Mouse (Mus musculus) neural tube, embryonic 14.5 days (tissue): ENCODE measurements at regions not wholly inside any gene's neighbourhood (a gene's known extent, or its start where the extent isn't known, plus 50 kb on each side); places are given as distances from the start of the nearest gene placed in this dataset.

Source experiments
- ATAC-seq: fragments of 200-750 bp; cut with Nextera tagmentation; 2 replicates; pipeline ENCODE4 v1.8.0; 2017; ENCODE audit warnings: low read depth, mild to moderate bottlenecking, moderate TSS enrichment, moderate library complexity
- H3K27ac ChIP-seq: fragments of 300-500 bp; sonication (generic); 2 replicates; pipeline ENCODE4 v1.5.1; 2014; ENCODE audit warnings: low read depth, mild to moderate bottlenecking, control low read depth, low read length, moderate library complexity, mixed read lengths
- H3K27me3 ChIP-seq: fragments of 300-500 bp; sonication (generic); 2 replicates; pipeline ENCODE4 v1.6.1; 2014; ENCODE audit warnings: low read length; ENCODE audit not compliant: control insufficient read depth, insufficient read depth
- H3K36me3 ChIP-seq: fragments of 300-500 bp; sonication (generic); 2 replicates; pipeline ENCODE4 v1.6.1; 2014; ENCODE audit warnings: low read length, mixed read lengths; ENCODE audit not compliant: control insufficient read depth, insufficient read depth
- H3K4me1 ChIP-seq: fragments of 300-500 bp; sonication (generic); 2 replicates; pipeline ENCODE4 v1.6.1; 2014; ENCODE audit warnings: low read length; ENCODE audit not compliant: control insufficient read depth, insufficient read depth
- H3K4me2 ChIP-seq: fragments of 300-500 bp; sonication (generic); 2 replicates; pipeline ENCODE4 v1.6.1; 2014; ENCODE audit warnings: mild to moderate bottlenecking, low read depth, low read length, control low read depth
- H3K4me3 ChIP-seq: fragments of 300-500 bp; sonication (generic); 2 replicates; pipeline ENCODE4 v1.5.1; 2014; ENCODE audit warnings: low read depth, low read length, control low read depth, mixed read lengths
- H3K9ac ChIP-seq: fragments of 300-500 bp; sonication (generic); replicated peaks from 2 replicates; pipeline ENCODE4 v1.6.1; 2014; ENCODE audit warnings: low read depth, mild to moderate bottlenecking, control low read depth, low read length, mixed read lengths
- H3K9me3 ChIP-seq: fragments of 300-500 bp; sonication (generic); 2 replicates; pipeline ENCODE4 v1.6.1; 2016; ENCODE audit warnings: low read length; ENCODE audit not compliant: control insufficient read depth
- WGBS: fragments of 180-500 bp; shearing (Covaris S2); extraction: QIAGEN DNeasy Blood & Tissue Kit; methylation state at CpG from one replicate; pipeline ENCODE4 v1.1.7; 2014; 5-methylcytosine and 5-hydroxymethylcytosine counted together

DNA sequence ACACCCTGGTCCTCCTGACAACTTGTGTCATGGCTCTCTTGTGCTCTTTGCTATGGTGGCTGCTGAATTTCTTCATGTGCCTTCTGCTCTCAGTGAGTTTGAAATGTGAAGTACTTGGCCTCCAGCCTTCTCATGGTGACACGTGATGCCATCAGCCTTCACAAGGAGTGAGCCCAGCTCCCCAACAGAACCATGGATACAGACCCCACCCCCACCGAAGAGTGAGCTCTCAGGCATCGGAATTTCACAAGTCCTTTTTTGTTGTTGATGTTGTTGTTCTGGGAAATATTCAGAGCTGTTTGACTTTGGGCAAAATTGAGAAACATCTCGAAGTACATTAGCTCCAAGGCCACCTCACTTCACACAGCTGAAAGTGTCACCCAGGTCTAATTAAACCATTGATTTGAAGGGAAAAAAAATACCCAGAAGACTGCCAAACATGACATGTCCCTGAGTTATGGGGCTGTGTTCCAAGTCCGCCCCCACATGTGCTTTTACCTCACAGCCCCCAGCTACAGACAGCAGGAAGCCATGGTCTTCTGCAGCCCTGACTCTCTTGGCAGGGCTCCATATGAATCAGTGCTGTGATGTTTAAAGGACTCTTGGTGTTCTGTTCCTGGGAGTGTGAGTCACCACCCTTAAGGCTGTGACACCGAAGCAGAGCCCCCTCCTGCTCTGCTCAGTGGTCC, 205.2 kb upstream of the A230072I06Rik start:
- ATAC-seq = no peak
- no peak overlapping the region for H3K9ac ChIP-seq
- 77% methylated on average over 6 of the region's 6 CpGs for WGBS
- no peak overlapping the region for H3K4me2 ChIP-seq
- no peaks in the 10 kb centered on the region for H3K9me3 ChIP-seq
- no peaks in the 10 kb centered on the region for H3K4me1 ChIP-seq
- H3K4me3 ChIP-seq = no peak overlapping the region
- no peak overlapping the region for H3K27ac ChIP-seq
- 0 out of 2 replicates have a peak, but pooled peaks cover 7% of the 10 kb centered on the region for H3K27me3 ChIP-seq
- H3K36me3 ChIP-seq = no peaks in the 10 kb centered on the region

DNA sequence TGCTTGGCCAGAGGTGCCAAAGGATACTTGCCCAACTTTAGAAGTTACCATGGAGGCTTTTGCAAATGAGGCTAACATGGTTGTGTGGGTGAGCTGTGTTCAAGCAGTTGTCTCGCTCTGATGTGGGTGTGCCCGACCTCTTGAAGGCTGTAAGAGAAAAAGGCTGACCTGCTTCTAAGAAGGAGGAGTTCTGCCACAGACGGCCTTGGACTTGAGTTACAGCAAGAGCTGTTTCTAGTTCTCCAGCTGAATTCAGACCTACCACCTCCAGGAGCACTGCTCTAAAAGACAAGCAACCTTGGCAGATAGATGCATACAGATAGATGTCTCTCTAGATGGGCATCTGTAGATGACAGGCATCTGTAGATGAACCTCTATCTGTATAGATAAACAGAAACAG, 202.7 kb upstream of the A230072I06Rik start:
- Histone ChIP-seq H3K4me1 (0 out of 2 replicates have a peak, but pooled peaks cover 4% of the 10 kb centered on the region), H3K27me3 (0 out of 2 replicates have a peak, but pooled peaks cover 5% of the 10 kb centered on the region), H3K36me3 (no peaks in the 10 kb centered on the region), H3K4me3 (no peak overlapping the region), H3K9ac (no peak overlapping the region), H3K9me3 (no peaks in the 10 kb centered on the region), H3K27ac (no peak overlapping the region), H3K4me2 (no peak overlapping the region)
- no peak for ATAC-seq
- 84% methylated on average over 3 of the region's 3 CpGs for WGBS

- WGBS = 77% methylated on average over 10 of the region's 10 CpGs
- Histone ChIP-seq H3K4me2 (no peak overlapping the region), H3K4me1 (0 out of 2 replicates have a peak, but pooled peaks cover 4% of the 10 kb centered on the region), H3K36me3 (no peaks in the 10 kb centered on the region), H3K9ac (no peak overlapping the region), H3K4me3 (no peak overlapping the region), H3K27me3 (0 out of 2 replicates have a peak, but pooled peaks cover 5% of the 10 kb centered on the region), H3K27ac (no peak overlapping the region), H3K9me3 (no peaks in the 10 kb centered on the region)
- no peak for ATAC-seq
Measured at GRCm38 (mm10) chr8:12076811-12077375, 201.7 kb upstream of the A230072I06Rik start.

- no peak overlapping the region for H3K4me2 ChIP-seq
- no peak for ATAC-seq
- H3K4me1 ChIP-seq = 0 out of 2 replicates have a peak, but pooled peaks cover 4% of the 10 kb centered on the region
- no peaks in the 10 kb centered on the region for H3K9me3 ChIP-seq
- no peaks in the 10 kb centered on the region for H3K36me3 ChIP-seq
- WGBS = 82% methylated on average over 2 of the region's 2 CpGs
- no peak overlapping the region for H3K4me3 ChIP-seq
- 0 out of 2 replicates have a peak, but pooled peaks cover 2% of the 10 kb centered on the region for H3K27me3 ChIP-seq
- no peak overlapping the region for H3K27ac ChIP-seq
- H3K9ac ChIP-seq = no peak overlapping the region
Measured at GRCm38 (mm10) chr8:12077896-12078295, 200.7 kb upstream of the A230072I06Rik start.

DNA sequence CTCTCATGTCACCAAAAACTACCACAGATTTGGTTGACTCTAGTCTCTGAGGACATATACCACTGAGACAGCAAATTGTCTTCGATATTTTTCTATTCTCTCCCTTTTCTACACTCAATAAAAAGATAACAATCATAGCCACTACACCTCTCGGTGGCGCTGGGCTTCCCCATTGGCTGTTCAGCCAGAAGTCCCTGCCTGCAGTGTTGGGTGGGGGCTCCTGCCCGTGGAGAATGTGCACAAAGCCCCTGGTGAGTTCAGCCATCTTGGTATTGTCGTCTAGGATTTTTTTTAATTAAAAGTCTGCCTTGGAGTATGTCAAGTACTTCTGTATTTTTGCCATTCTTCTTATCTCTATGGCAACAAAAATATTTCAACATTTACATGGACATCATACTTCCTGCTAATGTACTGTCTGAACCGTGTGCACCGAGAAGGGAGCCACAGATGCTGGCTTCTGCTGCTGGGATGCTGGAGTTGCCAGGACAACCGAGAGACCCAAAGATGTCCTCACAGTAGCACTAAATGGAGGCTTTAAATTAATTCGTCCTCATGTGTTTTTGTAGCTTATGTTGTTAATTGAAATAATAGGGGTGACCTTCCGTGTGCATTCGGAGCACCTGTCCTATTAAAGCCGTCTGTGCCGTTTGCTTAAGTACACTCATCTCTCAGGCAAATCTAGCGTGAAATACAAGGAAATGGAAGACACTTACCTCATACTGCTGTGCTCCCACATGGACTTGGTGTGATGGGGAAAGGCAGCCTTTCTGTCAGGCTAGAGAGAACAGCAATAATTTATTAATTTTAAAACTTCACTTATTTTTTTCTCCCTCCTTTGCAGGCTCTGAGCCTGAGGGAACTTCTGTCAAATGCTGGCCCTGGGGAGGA, 199.7 kb upstream of the A230072I06Rik start:
- 0 out of 2 replicates have a peak, but pooled peaks cover 4% of the 10 kb centered on the region for H3K4me1 ChIP-seq
- H3K4me3 ChIP-seq = no peak overlapping the region
- WGBS = 46% methylated on average over 14 of the region's 14 CpGs
- H3K9me3 ChIP-seq = no peaks in the 10 kb centered on the region
- H3K4me2 ChIP-seq = no peak overlapping the region
- H3K9ac ChIP-seq = no peak overlapping the region
- H3K27me3 ChIP-seq = 0 out of 2 replicates have a peak, but pooled peaks cover 2% of the 10 kb centered on the region
- no peak for ATAC-seq
- no peak overlapping the region for H3K27ac ChIP-seq
- no peaks in the 10 kb centered on the region for H3K36me3 ChIP-seq

DNA sequence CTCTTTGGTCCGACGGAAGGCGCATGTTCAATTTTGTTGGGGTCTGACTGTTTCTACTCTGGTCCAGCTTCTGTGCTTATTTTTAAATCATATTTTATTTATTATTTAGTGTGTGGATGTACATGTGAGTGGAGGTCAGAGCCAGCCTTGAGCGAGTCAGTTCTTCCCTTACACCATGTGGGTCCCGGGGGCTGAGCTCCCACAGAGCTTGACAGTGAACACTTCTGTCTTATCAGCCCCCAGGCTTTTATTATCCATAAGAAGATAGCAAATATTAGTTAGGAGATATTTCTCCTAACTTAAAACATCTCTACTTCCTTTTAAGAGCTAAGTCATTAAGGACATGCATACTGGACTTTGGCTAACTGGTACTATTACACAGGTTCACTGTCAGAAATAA, 197.1 kb upstream of the A230072I06Rik start:
- ATAC-seq = no peak

DNA sequence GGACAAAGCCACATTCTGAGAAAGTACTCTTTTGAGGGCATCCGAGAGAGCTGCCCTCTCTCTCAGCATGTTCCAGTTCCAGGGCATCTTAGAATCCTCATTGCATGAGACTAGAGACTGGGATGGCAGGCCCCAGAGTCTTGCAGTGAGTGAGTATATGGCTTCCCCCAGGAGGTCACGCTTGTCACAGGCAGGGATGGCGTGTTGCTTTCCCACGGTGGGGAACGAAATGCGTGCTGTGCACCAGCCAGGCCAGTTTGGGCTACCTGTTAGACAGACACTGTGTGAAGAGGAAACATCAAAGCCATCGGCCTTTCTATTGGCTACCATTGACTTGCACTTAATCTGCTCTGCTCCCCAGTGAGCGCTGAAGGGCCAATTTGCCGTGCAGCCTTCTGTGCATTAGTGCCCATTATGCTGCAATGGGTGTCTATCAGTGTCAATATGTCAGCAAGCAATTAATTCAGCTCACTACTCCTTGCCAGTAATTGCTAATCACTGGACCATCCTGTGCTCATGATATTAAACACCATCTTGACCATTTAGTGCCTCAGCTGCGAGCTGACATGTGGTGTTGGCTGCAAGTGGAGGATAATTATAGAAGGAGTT, 191.3 kb upstream of the A230072I06Rik start:
- Histone ChIP-seq H3K4me2 (no peak overlapping the region), H3K9ac (no peak overlapping the region), H3K36me3 (no peaks in the 10 kb centered on the region), H3K27ac (no peak overlapping the region), H3K9me3 (no peaks in the 10 kb centered on the region), H3K4me3 (no peak overlapping the region), H3K4me1 (no peaks in the 10 kb centered on the region), H3K27me3 (no peaks in the 10 kb centered on the region)
- 49% methylated on average over 10 of the region's 10 CpGs for WGBS
- peak; percentile 70; the same call in 1 of the 2 replicates for ATAC-seq

More for the DNA sequence above, 197.1 kb upstream of the A230072I06Rik start:
- Histone ChIP-seq H3K4me1 (0 out of 2 replicates have a peak, but pooled peaks cover 4% of the 10 kb centered on the region), H3K27me3 (no peaks in the 10 kb centered on the region), H3K36me3 (no peaks in the 10 kb centered on the region), H3K27ac (no peak overlapping the region), H3K4me3 (no peak overlapping the region), H3K4me2 (no peak overlapping the region), H3K9ac (no peak overlapping the region), H3K9me3 (no peaks in the 10 kb centered on the region)
- 89% methylated on average over 5 of the region's 5 CpGs for WGBS

DNA sequence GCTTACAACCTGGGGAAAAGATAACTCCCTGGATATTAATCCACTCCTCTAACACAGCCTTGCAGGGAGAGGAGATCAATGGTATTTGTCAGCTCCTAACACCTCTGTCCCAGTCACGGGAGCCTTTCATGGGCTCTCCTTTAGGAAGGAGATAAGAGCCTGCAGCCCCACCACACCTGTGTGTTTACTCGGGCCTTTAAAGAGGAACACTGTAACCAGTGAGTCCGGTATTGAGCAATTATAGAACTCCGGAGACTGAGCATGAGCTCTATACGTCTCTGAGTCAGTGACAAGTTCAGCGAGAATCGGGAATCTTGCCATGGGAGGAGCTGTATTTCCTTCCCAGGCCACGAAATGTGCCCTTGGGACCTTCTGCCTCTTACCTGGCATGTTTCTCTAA, 178.5 kb upstream of the A230072I06Rik start:
- Histone ChIP-seq H3K36me3 (no peaks in the 10 kb centered on the region), H3K27me3 (no peaks in the 10 kb centered on the region), H3K4me1 (peaks cover 5% of the 10 kb centered on the region; the same call in 1 of the 2 replicates), H3K4me3 (no peak overlapping the region), H3K9ac (no peak overlapping the region), H3K27ac (no peak overlapping the region), H3K4me2 (no peak overlapping the region), H3K9me3 (no peaks in the 10 kb centered on the region)
- WGBS = 89% methylated on average over 8 of the region's 8 CpGs
- no peak for ATAC-seq
